Mouse (Mus musculus): Measurements from ENCODE around the gene Rora. TPM values are rescaled to one million over a fixed set of nuclear protein-coding genes. Genes with fewer than 3 reads are reported as not detected.
A peak's percentile ranks its signal among the peaks of the same experiment; 100 is the strongest.

Gene Rora
- total RNA-seq, 2 experiments from 2014 or later = 0.17 TPM; not detected in 1

GRCm38 (mm10) chr9:69390631-69391030, 737.0 kb downstream of the Rora start:
- no peak for ATAC-seq (replicated peaks; ENCODE audit: low FRiP score, poor library complexity, severe bottlenecking)

GRCm38 (mm10) chr9:69394234-69394633, 740.6 kb downstream of the Rora start:
- no peak for ATAC-seq (replicated peaks; ENCODE audit: low FRiP score, poor library complexity, severe bottlenecking)

- ATAC-seq (replicated peaks; ENCODE audit: low FRiP score, poor library complexity, severe bottlenecking) = peak; percentile 35; the same call in 1 of the 2 replicates
Measured at GRCm38 (mm10) chr9:69397432-69397759, 743.8 kb downstream of the Rora start.

GRCm38 (mm10) chr9:69397760-69398452, 744.3 kb downstream of the Rora start, which contains the start of gene Ice2:
Ice2 (plus strand) TSS chr9:69397906.
- ATAC-seq (replicated peaks; ENCODE audit: low FRiP score, poor library complexity, severe bottlenecking) = peak; percentile 93

- ATAC-seq (replicated peaks; ENCODE audit: low FRiP score, poor library complexity, severe bottlenecking) = peak; percentile 16; the same call in 1 of the 2 replicates
Measured at GRCm38 (mm10) chr9:69398453-69398850, 744.9 kb downstream of the Rora start.

GRCm38 (mm10) chr9:69404671-69405070, 751.1 kb downstream of the Rora start:
- no peak for ATAC-seq (replicated peaks; ENCODE audit: low FRiP score, poor library complexity, severe bottlenecking)

GRCm38 (mm10) chr9:69419476-69419875, 765.9 kb downstream of the Rora start:
- ATAC-seq (replicated peaks; ENCODE audit: low FRiP score, poor library complexity, severe bottlenecking) = no peak

GRCm38 (mm10) chr9:69430531-69430930, 776.9 kb downstream of the Rora start:
- no peak for ATAC-seq (replicated peaks; ENCODE audit: low FRiP score, poor library complexity, severe bottlenecking)

- ATAC-seq (replicated peaks; ENCODE audit: low FRiP score, poor library complexity, severe bottlenecking) = no peak
Measured at GRCm38 (mm10) chr9:69431863-69432555, 778.4 kb downstream of the Rora start.

- ATAC-seq (replicated peaks; ENCODE audit: low FRiP score, poor library complexity, severe bottlenecking) = no peak
Measured at GRCm38 (mm10) chr9:69435194-69435593, 781.6 kb downstream of the Rora start.

GRCm38 (mm10) chr9:69435662-69436061, 782.1 kb downstream of the Rora start:
- no peak for ATAC-seq (replicated peaks; ENCODE audit: low FRiP score, poor library complexity, severe bottlenecking)
